Mouse (Mus musculus) liver, postnatal 0 days (tissue): Measurements from ENCODE around the gene B020004J07Rik. TPM values are rescaled to one million over a fixed set of nuclear protein-coding genes. Genes with fewer than 3 reads are reported as not detected.

Experiments
- ATAC-seq: fragments of 200-750 bp; cut with Nextera tagmentation; 2 replicates; pipeline ENCODE4 v1.8.0; 2017; ENCODE audit warnings: mild to moderate bottlenecking, moderate library complexity
- DNase-seq: peaks from one replicate; pipeline ENCODE4 v3.0.0-alpha.2; 2016
- H3K27ac ChIP-seq: fragments of 300-500 bp; sonication (generic); 2 replicates; pipeline ENCODE4 v1.5.1; 2014; ENCODE audit warnings: antibody characterized with exemption, moderate library complexity, mild to moderate bottlenecking, low read depth
- H3K27me3 ChIP-seq: fragments of 300-500 bp; sonication (generic); 2 replicates; pipeline ENCODE4 v1.6.1; 2014; ENCODE audit warnings: low read length, control low read depth, mixed read lengths; ENCODE audit not compliant: insufficient read depth
- H3K36me3 ChIP-seq: fragments of 300-500 bp; sonication (generic); replicated peaks from 2 replicates; pipeline ENCODE4 v1.6.1; 2014; ENCODE audit warnings: mild to moderate bottlenecking, control low read depth, low read length, moderate library complexity, mixed read lengths; ENCODE audit not compliant: insufficient read depth
- H3K4me1 ChIP-seq: fragments of 300-500 bp; sonication (generic); 2 replicates; pipeline ENCODE4 v1.6.1; 2014; ENCODE audit warnings: antibody characterized with exemption, mild to moderate bottlenecking, control low read depth; ENCODE audit not compliant: insufficient read depth
- H3K4me2 ChIP-seq: fragments of 300-500 bp; sonication (generic); 2 replicates; pipeline ENCODE4 v1.6.1; 2014; ENCODE audit warnings: low read depth, mild to moderate bottlenecking, low read length, moderate library complexity, mixed read lengths
- H3K4me3 ChIP-seq: fragments of 300-500 bp; sonication (generic); 2 replicates; pipeline ENCODE4 v1.5.1; 2014; ENCODE audit warnings: low read depth, low read length
- H3K9ac ChIP-seq: fragments of 300-500 bp; sonication (generic); replicated peaks from 2 replicates; pipeline ENCODE4 v1.6.1; 2014; ENCODE audit warnings: mild to moderate bottlenecking, moderate library complexity
- H3K9me3 ChIP-seq: fragments of 300-500 bp; sonication (generic); 2 replicates; pipeline ENCODE4 v1.6.1; 2016; ENCODE audit warnings: mild to moderate bottlenecking, control low read depth, low read length, mixed read lengths
- CTCF ChIP-seq: sonication (generic); IDR thresholded peaks from 2 replicates; pipeline ENCODE4 v1.5.1; 2016; ENCODE audit warnings: antibody characterized with exemption, low read depth
- EP300 ChIP-seq: IDR thresholded peaks from 2 replicates; pipeline ENCODE4 v1.6.1; 2016; ENCODE audit warnings: antibody characterized with exemption, low read depth, mild to moderate bottlenecking
- WGBS: fragments of 180-500 bp; shearing (Covaris S2); extraction: QIAGEN DNeasy Blood & Tissue Kit; methylation state at CpG from one replicate; pipeline ENCODE4 v1.1.7; 2014; ENCODE audit not compliant: insufficient replicate concordance; 5-methylcytosine and 5-hydroxymethylcytosine counted together
- polyA plus RNA-seq: library from polyadenylated mRNA; unstranded; fragments of >200 nt; fragmentation: Nextera tagmentation; extraction: Ambion mirVana; gene quantifications from 2 replicates; pipeline ENCODE4 v1.2.1, GENCODE M21; 2015

The B020004J07Rik gene
- polyA plus RNA-seq, 1 experiment from 2014 or later: not detected

DNA sequence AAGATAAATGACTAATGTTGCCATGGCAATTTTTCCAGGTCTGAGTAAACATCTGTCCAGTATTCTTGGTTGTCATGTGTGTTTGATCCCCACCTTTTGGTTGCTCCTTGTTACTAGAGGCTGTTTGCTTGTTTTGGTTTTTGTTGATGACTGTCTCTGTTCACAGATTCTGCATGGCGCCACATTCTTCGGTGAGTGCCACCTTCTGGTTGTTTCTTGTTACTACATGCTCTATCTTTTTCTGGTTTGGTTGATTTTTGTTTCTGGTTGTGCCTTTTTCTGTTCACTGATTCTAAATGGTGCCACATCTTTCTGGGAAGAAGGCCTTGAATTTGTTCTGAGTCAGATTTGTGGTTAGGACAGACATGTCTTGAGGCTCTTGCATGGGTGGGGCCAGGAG, 7.1 kb upstream of the B020004J07Rik start:
- no peaks in the 10 kb centered on the region for H3K36me3 ChIP-seq
- 66% methylated on average over 2 of the region's 2 CpGs for WGBS
- TF ChIP-seq EP300 (no peak), CTCF (peak; percentile 11; the same call in 1 of the 2 replicates)
- peaks cover 18% of the 10 kb centered on the region for H3K9me3 ChIP-seq
- H3K9ac ChIP-seq: no peak overlapping the region
- H3K4me3 ChIP-seq: no peak overlapping the region
- no peak for ATAC-seq
- H3K4me1 ChIP-seq: no peaks in the 10 kb centered on the region
- no peaks in the 10 kb centered on the region for H3K27me3 ChIP-seq
- no peak overlapping the region for H3K4me2 ChIP-seq
- DNase-seq: no peak
- H3K27ac ChIP-seq: no peak overlapping the region

Other genes starting within 250 kb of the B020004J07Rik start
- 39.7 and 41.1 TPM in 2 replicates for gene Leprot, start 196.3 kb downstream of the B020004J07Rik start, polyA plus RNA-seq
- gene Lepr, start 126.6 kb downstream of the B020004J07Rik start, polyA plus RNA-seq: 19.0 and 30.1 TPM in 2 replicates
- not detected in 2 replicates for gene C130073F10Rik, start 49.8 kb upstream of the B020004J07Rik start, polyA plus RNA-seq
- not detected in 2 replicates for gene Gm12800, start 65.1 kb upstream of the B020004J07Rik start, polyA plus RNA-seq
- not detected in 2 replicates for gene Gm12794, start 96.4 kb upstream of the B020004J07Rik start, polyA plus RNA-seq
- gene Gm12790, start 137.0 kb upstream of the B020004J07Rik start, polyA plus RNA-seq: not detected in 2 replicates
- not detected in 2 replicates for gene Gm12789, start 142.6 kb upstream of the B020004J07Rik start, polyA plus RNA-seq
- gene Pde4b, start 243.5 kb upstream of the B020004J07Rik start, polyA plus RNA-seq: 3.4 and 3.7 TPM in 2 replicates